8 mouse cellular contexts compared by ENCODE assay signal in genomic region chr9:50670690-50671089, GRCm38 (mm10). TPM values are rescaled to one million over a fixed set of nuclear protein-coding genes. Genes with fewer than 3 reads are reported as not detected.
DNase-seq lines count a peak whose midpoint lies in the region; ATAC-seq and TF ChIP-seq lines count a peak whose summit lies in the region.

No protein-coding gene starts in this region.

- peak; percentile 28 for DNase-seq in left cerebral cortex, adult 2 months (ENCODE audit: extremely low spot score in 1 of 2, low spot score in 2 of 2)
- DNase-seq in left cerebral cortex, adult 11 months (ENCODE audit: low spot score) = no peak
- peak; percentile 82 for DNase-seq in R1 (ENCODE audit: low read depth, low spot score)
- peak; percentile 53 for DNase-seq in embryonic facial prominence, embryonic 14.5 days (ENCODE audit: low spot score)
- peak; percentile 64 for DNase-seq in hindbrain, postnatal 0 days (ENCODE audit: low spot score)
- peak; percentile 71 for DNase-seq in naive thymus-derived CD4-positive, alpha-beta T cell, adult 2 months (ENCODE audit: low read depth)
- peak; percentile 23 to 44 for DNase-seq in thymus, adult 18-20 months

- no peak overlapping the region for H3K4me3 ChIP-seq in left cerebral cortex, adult 2 months
- no peak overlapping the region for H3K4me3 ChIP-seq in embryonic facial prominence, embryonic 14.5 days (ENCODE audit: low read depth, low read length)
- H3K4me3 ChIP-seq in hindbrain, postnatal 0 days (ENCODE audit: low read length) = no peak overlapping the region
- H3K4me3 ChIP-seq in liver, embryonic 12.5 days = no peak overlapping the region

- TF ChIP-seq CTCF in left cerebral cortex, adult 2 months (IDR thresholded peaks at IDR 0.05) = peak; percentile 65
- TF ChIP-seq CTCF in hindbrain, postnatal 0 days (IDR thresholded peaks at IDR 0.05; ENCODE audit: low read depth) = peak; percentile 74

- H3K4me1 ChIP-seq in embryonic facial prominence, embryonic 14.5 days (ENCODE audit: control insufficient read depth, insufficient read depth, low read length) = no peaks in the 10 kb centered on the region
- no peaks in the 10 kb centered on the region for H3K4me1 ChIP-seq in hindbrain, postnatal 0 days (ENCODE audit: insufficient read depth, low read length)
- peaks cover 14% of the 10 kb centered on the region for H3K4me1 ChIP-seq in liver, embryonic 12.5 days

- H3K9ac ChIP-seq in embryonic facial prominence, embryonic 14.5 days (ENCODE audit: low read depth, low read length) = no peak overlapping the region
- H3K9ac ChIP-seq in hindbrain, postnatal 0 days (replicated peaks; ENCODE audit: low read length) = no peak overlapping the region
- no peak overlapping the region for H3K9ac ChIP-seq in liver, embryonic 12.5 days

- ATAC-seq in embryonic facial prominence, embryonic 14.5 days (ENCODE audit: low read depth) = peak; percentile 71; the same call in 1 of the 2 replicates
- ATAC-seq in hindbrain, postnatal 0 days = no peak
- ATAC-seq in liver, embryonic 12.5 days = peak; percentile 73

- no peak overlapping the region for H3K27ac ChIP-seq in left cerebral cortex, adult 2 months
- H3K27ac ChIP-seq in embryonic facial prominence, embryonic 14.5 days (replicated peaks; ENCODE audit: low read depth, low read length) = no peak overlapping the region
- no peak overlapping the region for H3K27ac ChIP-seq in hindbrain, postnatal 0 days
- H3K27ac ChIP-seq in liver, embryonic 12.5 days = no peak overlapping the region

- intact Hi-C loops in left cerebral cortex, adult 2 months (cut with DNase I) = no loop called here

- H3K4me2 ChIP-seq in embryonic facial prominence, embryonic 14.5 days (ENCODE audit: low read depth, low read length) = no peak overlapping the region
- no peak overlapping the region for H3K4me2 ChIP-seq in hindbrain, postnatal 0 days (ENCODE audit: low read depth, low read length)
- H3K4me2 ChIP-seq in liver, embryonic 12.5 days = no peak overlapping the region

- H3K9me3 ChIP-seq in embryonic facial prominence, embryonic 14.5 days (ENCODE audit: control insufficient read depth, low read length) = no peaks in the 10 kb centered on the region
- no peaks in the 10 kb centered on the region for H3K9me3 ChIP-seq in hindbrain, postnatal 0 days (ENCODE audit: low read length)
- H3K9me3 ChIP-seq in liver, embryonic 12.5 days (replicated peaks) = no peaks in the 10 kb centered on the region

- WGBS in embryonic facial prominence, embryonic 14.5 days = 28% methylated on average over 5 of the region's 5 CpGs
- 33% methylated on average over 5 of the region's 5 CpGs for WGBS in hindbrain, postnatal 0 days
- 19% methylated on average over 5 of the region's 5 CpGs for WGBS in liver, embryonic 12.5 days (ENCODE audit: insufficient replicate concordance)

- H3K36me3 ChIP-seq in embryonic facial prominence, embryonic 14.5 days (ENCODE audit: control insufficient read depth, insufficient read depth, low read length) = peaks cover 24% of the 10 kb centered on the region
- H3K36me3 ChIP-seq in hindbrain, postnatal 0 days (ENCODE audit: insufficient read depth, low read length) = peaks cover 30% of the 10 kb centered on the region; the same call in 1 of the 2 replicates
- H3K36me3 ChIP-seq in liver, embryonic 12.5 days = no peaks in the 10 kb centered on the region

- H3K27me3 ChIP-seq in embryonic facial prominence, embryonic 14.5 days (replicated peaks; ENCODE audit: control insufficient read depth, insufficient read depth, low read length) = no peaks in the 10 kb centered on the region
- H3K27me3 ChIP-seq in hindbrain, postnatal 0 days (ENCODE audit: insufficient read depth, low read length) = no peaks in the 10 kb centered on the region
- H3K27me3 ChIP-seq in liver, embryonic 12.5 days (replicated peaks) = no peaks in the 10 kb centered on the region; the same call in 1 of the 2 replicates

RNA-seq across cellular contexts. Expression of gene Dlat, which starts 11.1 kb away (rescaled TPM):
- total RNA-seq in left cerebral cortex, adult 2 months (2021) = 100 to 1,000 TPM; 110 to 119 TPM
- polyA plus RNA-seq in embryonic facial prominence, embryonic 14.5 days (2014; fragmentation: Nextera tagmentation; extraction: Ambion mirVana) = 60.1 and 65.9 TPM in 2 replicates
- 72.2 and 77.4 TPM in 2 replicates for total RNA-seq in hindbrain, postnatal 0 days (2014; rRNA removed)
- polyA plus RNA-seq in hindbrain, postnatal 0 days (2015; fragmentation: Nextera tagmentation; extraction: Ambion mirVana) = 65.1 and 69.2 TPM in 2 replicates
- polyA plus RNA-seq in liver, embryonic 12.5 days (2016; fragmentation: Nextera tagmentation; extraction: Ambion mirVana) = 47.2 and 47.9 TPM in 2 replicates

RNA-seq across cellular contexts. Expression of gene Nkapd1, which starts 53.4 kb away (rescaled TPM):
- 10 to 100 TPM; 21.3 to 22.1 TPM for total RNA-seq in left cerebral cortex, adult 2 months (2021)
- 21.5 and 24.3 TPM in 2 replicates for polyA plus RNA-seq in embryonic facial prominence, embryonic 14.5 days (2014; fragmentation: Nextera tagmentation; extraction: Ambion mirVana)
- 10.7 and 15.0 TPM in 2 replicates for total RNA-seq in hindbrain, postnatal 0 days (2014; rRNA removed)
- polyA plus RNA-seq in hindbrain, postnatal 0 days (2015; fragmentation: Nextera tagmentation; extraction: Ambion mirVana) = 20.2 and 21.2 TPM in 2 replicates
- polyA plus RNA-seq in liver, embryonic 12.5 days (2016; fragmentation: Nextera tagmentation; extraction: Ambion mirVana) = 12.5 and 13.1 TPM in 2 replicates

RNA-seq across cellular contexts. Expression of gene Pih1d2, which starts 53.6 kb away (rescaled TPM):
- total RNA-seq in left cerebral cortex, adult 2 months (2021) = 1 to 10 TPM; 2.0 to 3.8 TPM
- polyA plus RNA-seq in embryonic facial prominence, embryonic 14.5 days (2014; fragmentation: Nextera tagmentation; extraction: Ambion mirVana) = 3.2 and 5.8 TPM in 2 replicates
- 1.2 and 2.6 TPM in 2 replicates for total RNA-seq in hindbrain, postnatal 0 days (2014; rRNA removed)
- polyA plus RNA-seq in hindbrain, postnatal 0 days (2015; fragmentation: Nextera tagmentation; extraction: Ambion mirVana) = 5.5 and 7.7 TPM in 2 replicates
- polyA plus RNA-seq in liver, embryonic 12.5 days (2016; fragmentation: Nextera tagmentation; extraction: Ambion mirVana) = 1.9 and 2.4 TPM in 2 replicates
